Mouse (Mus musculus) ES-Bruce4 (cell line): Measurements from ENCODE around the gene Ubtf. TPM values are rescaled to one million over a fixed set of nuclear protein-coding genes. Genes with fewer than 3 reads are reported as not detected.
A peak's percentile ranks its signal among the peaks of the same experiment; 100 is the strongest.

ENCODE experiments used
- H3K27ac ChIP-seq: 2 replicates; pipeline ENCODE4 v1.5.1; 2012; ENCODE audit warnings: low read length, inconsistent platforms; ENCODE audit not compliant: insufficient read depth
- H3K27me3 ChIP-seq: 2 replicates; pipeline ENCODE4 v1.6.1; 2012; ENCODE audit warnings: mild to moderate bottlenecking, low read length, inconsistent platforms; ENCODE audit not compliant: control insufficient read depth, poor library complexity, insufficient read depth, severe bottlenecking
- H3K36me3 ChIP-seq: 2 replicates; pipeline ENCODE4 v1.6.1; 2012; ENCODE audit warnings: inconsistent platforms, mild to moderate bottlenecking, low read length, moderate library complexity; ENCODE audit not compliant: control insufficient read depth, poor library complexity, insufficient read depth, severe bottlenecking
- H3K4me1 ChIP-seq: one replicate; pipeline ENCODE4 v1.8.1; 2011; ENCODE audit warnings: low read length; ENCODE audit not compliant: control insufficient read depth, insufficient read depth
- H3K4me3 ChIP-seq: 2 replicates; pipeline ENCODE4 v1.5.1; 2011; ENCODE audit warnings: low read depth, mild to moderate bottlenecking, low read length
- H3K9ac ChIP-seq: 2 replicates; pipeline ENCODE4 v1.6.1; 2012; ENCODE audit warnings: low read depth, mild to moderate bottlenecking, inconsistent platforms; ENCODE audit not compliant: poor library complexity, severe bottlenecking
- H3K9me3 ChIP-seq: replicated peaks from 2 replicates; pipeline ENCODE4 v1.6.1; 2012; ENCODE audit warnings: mild to moderate bottlenecking, low read length, inconsistent platforms; ENCODE audit not compliant: control insufficient read depth, poor library complexity, insufficient read depth, severe bottlenecking
- CTCF ChIP-seq: IDR thresholded peaks from one replicate; pipeline ENCODE4 v1.8.1; 2011; ENCODE audit warnings: low read depth, low read length
- EP300 ChIP-seq: IDR thresholded peaks from 2 replicates; pipeline ENCODE4 v1.6.1; 2011; ENCODE audit warnings: low read depth, low read length; ENCODE audit not compliant: insufficient read depth
- POLR2A ChIP-seq: IDR thresholded peaks from one replicate; pipeline ENCODE4 v1.8.1; 2011; ENCODE audit warnings: low read length; ENCODE audit not compliant: insufficient read depth
- polyA plus RNA-seq: library from polyadenylated mRNA; stranded (reverse); fragments of >200 nt; gene quantifications from 2 replicates; pipeline ENCODE4 v1.2.4, GENCODE M21; 2011; ENCODE audit warnings: low read depth; ENCODE audit not compliant: missing spikeins, insufficient read depth, insufficient read length

The Ubtf gene
- polyA plus RNA-seq, 1 experiment, result 82.0 TPM

- TF ChIP-seq EP300, result no peak
- no peak for TF ChIP-seq CTCF
- no peak for TF ChIP-seq POLR2A
- H3K4me3 ChIP-seq, result no peak overlapping the region
- H3K36me3 ChIP-seq, result no peaks in the 10 kb centered on the region
- H3K27me3 ChIP-seq, result no peaks in the 10 kb centered on the region
- H3K9ac ChIP-seq, result no peak overlapping the region
- H3K9me3 ChIP-seq, result no peaks in the 10 kb centered on the region
- no peak overlapping the region for H3K27ac ChIP-seq
- H3K4me1 ChIP-seq, result peaks cover 7% of the 10 kb centered on the region
Observed at GRCm38 (mm10) chr11:102342742-102343141, 23.2 kb upstream of the Ubtf start.

GRCm38 (mm10) chr11:102341101-102341500 is 21.6 kb upstream of the Ubtf start:
- Histone ChIP-seq H3K27ac (no peak overlapping the region), H3K4me1 (peaks cover 7% of the 10 kb centered on the region), H3K36me3 (no peaks in the 10 kb centered on the region), H3K27me3 (no peaks in the 10 kb centered on the region), H3K4me3 (no peak overlapping the region), H3K9ac (no peak overlapping the region), H3K9me3 (no peaks in the 10 kb centered on the region)
- TF ChIP-seq CTCF (no peak), POLR2A (no peak), EP300 (no peak)

- Histone ChIP-seq H3K4me3 (no peak overlapping the region), H3K36me3 (no peaks in the 10 kb centered on the region), H3K27me3 (no peaks in the 10 kb centered on the region), H3K4me1 (peaks cover 9% of the 10 kb centered on the region), H3K9me3 (no peaks in the 10 kb centered on the region), H3K27ac (peak overlapping the region; percentile 39), H3K9ac (no peak overlapping the region)
- TF ChIP-seq CTCF (peak; percentile 77), EP300 (no peak)
Observed at GRCm38 (mm10) chr11:102339624-102340023, 20.1 kb upstream of the Ubtf start.

GRCm38 (mm10) chr11:102339195-102339594 is 19.7 kb upstream of the Ubtf start:
- Histone ChIP-seq H3K27me3 (no peaks in the 10 kb centered on the region), H3K4me1 (peaks cover 9% of the 10 kb centered on the region), H3K9ac (no peak overlapping the region), H3K4me3 (no peak overlapping the region), H3K27ac (peak overlapping the region; percentile 39), H3K9me3 (no peaks in the 10 kb centered on the region), H3K36me3 (no peaks in the 10 kb centered on the region)
- TF ChIP-seq POLR2A (no peak), CTCF (no peak), EP300 (no peak)

- TF ChIP-seq CTCF (no peak), EP300 (no peak), POLR2A (no peak)
- Histone ChIP-seq H3K36me3 (no peaks in the 10 kb centered on the region), H3K9ac (no peak overlapping the region), H3K4me3 (no peak overlapping the region), H3K9me3 (no peaks in the 10 kb centered on the region), H3K27me3 (no peaks in the 10 kb centered on the region), H3K4me1 (peaks cover 9% of the 10 kb centered on the region), H3K27ac (no peak overlapping the region)
Observed at GRCm38 (mm10) chr11:102338561-102338960, 19.0 kb upstream of the Ubtf start.

GRCm38 (mm10) chr11:102337921-102338320 is 18.4 kb upstream of the Ubtf start:
- H3K27ac ChIP-seq, result peak overlapping the region; percentile 31; the same call in 1 of the 2 replicates
- no peak overlapping the region for H3K4me3 ChIP-seq
- TF ChIP-seq EP300 (no peak), POLR2A (no peak), CTCF (no peak)
- H3K27me3 ChIP-seq, result no peaks in the 10 kb centered on the region
- peaks cover 9% of the 10 kb centered on the region for H3K4me1 ChIP-seq
- H3K9ac ChIP-seq, result no peak overlapping the region
- H3K9me3 ChIP-seq, result peaks cover 3% of the 10 kb centered on the region; the same call in 1 of the 2 replicates
- no peaks in the 10 kb centered on the region; the same call in 1 of the 2 replicates for H3K36me3 ChIP-seq
